Mouse (Mus musculus): ENCODE results near the gene Tmem273.

GRCm38 (mm10) chr14:32810111-32810510 lies 24.3 kb downstream of the Tmem273 start:
- TF ChIP-seq CTCF (IDR thresholded peaks at IDR 0.05; ENCODE audit: low read depth, low read length), result no peak
- no peak for TF ChIP-seq POLR2A (IDR thresholded peaks at IDR 0.05; ENCODE audit: extremely low read depth, insufficient read depth, low read length)
